Mouse (Mus musculus): Measurements from ENCODE around the gene Faiml.
A peak's percentile ranks its signal among the peaks of the same experiment; 100 is the strongest.

Faiml gene

DNA sequence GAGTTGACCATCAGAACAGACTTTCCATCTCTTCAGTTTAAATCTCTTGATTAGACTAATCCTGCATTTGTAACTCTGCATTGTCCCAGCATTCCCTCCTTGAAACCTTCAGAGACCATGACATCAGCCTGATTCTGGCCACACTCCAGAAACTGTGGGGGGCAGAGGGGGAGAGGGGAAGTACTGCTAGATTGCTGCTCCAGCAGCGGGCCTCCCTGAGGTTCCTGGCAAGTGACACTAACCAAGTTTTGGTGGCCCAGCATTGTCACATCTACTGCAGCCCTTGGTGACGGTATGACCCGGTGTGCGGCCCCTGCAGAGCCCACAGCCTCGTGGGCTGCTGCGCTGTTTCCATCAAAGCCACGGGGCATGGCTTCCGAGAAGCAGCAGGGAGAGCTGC lies 56.8 kb downstream of the Faiml start:
- DNase-seq (ENCODE audit: low read depth, low spot score) = peak; percentile 20

All from ZHBTc4 (cell line).